Mouse (Mus musculus): ENCODE results near the gene Dnm3. TPM values are rescaled to one million over a fixed set of nuclear protein-coding genes. Genes with fewer than 3 reads are reported as not detected.
A peak's percentile ranks its signal among the peaks of the same experiment; 100 is the strongest.

Gene Dnm3
- polyA plus RNA-seq, 1 experiment from 2014 or later = 1.6 TPM

- H3K9me3 ChIP-seq (ENCODE audit: control insufficient read depth, low read length) = no peaks in the 10 kb centered on the region
- no peak overlapping the region for H3K27ac ChIP-seq (replicated peaks in 1 of 2; ENCODE audit: control insufficient read depth in 1 of 2, insufficient read depth in 1 of 2, low read depth in 2 of 2, low read length in 2 of 2)
- H3K9ac ChIP-seq (ENCODE audit: low read length) = no peak overlapping the region
- H3K4me2 ChIP-seq (ENCODE audit: low read length) = no peak overlapping the region
- no peaks in the 10 kb centered on the region for H3K36me3 ChIP-seq (ENCODE audit: control insufficient read depth, insufficient read depth, low read length)
- H3K27me3 ChIP-seq (ENCODE audit: control insufficient read depth, insufficient read depth, low read length) = no peaks in the 10 kb centered on the region
- no peak for ATAC-seq (ENCODE audit: insufficient number of reproducible peaks, insufficient read depth, low FRiP score, low read depth)
- no peak overlapping the region for H3K4me3 ChIP-seq (ENCODE audit: control insufficient read depth in 1 of 2, insufficient read depth in 1 of 2, low read depth in 1 of 2, low read length in 2 of 2)
- 17% methylated on average over 2 of the region's 2 CpGs for WGBS
- H3K4me1 ChIP-seq (ENCODE audit: control insufficient read depth in 2 of 2, insufficient read depth in 2 of 2, low read length in 2 of 2) = peaks cover 4% of the 10 kb centered on the region in 2 experiments; a peak in 3 of 4 replicates
Observed at GRCm38 (mm10) chr1:162243651-162243990, 234.2 kb downstream of the Dnm3 start.

GRCm38 (mm10) chr1:162242980-162243650 lies 234.7 kb downstream of the Dnm3 start:
- no peaks in the 10 kb centered on the region for H3K27me3 ChIP-seq (ENCODE audit: control insufficient read depth, insufficient read depth, low read length)
- H3K4me3 ChIP-seq (ENCODE audit: control insufficient read depth in 1 of 2, insufficient read depth in 1 of 2, low read depth in 1 of 2, low read length in 2 of 2) = no peak overlapping the region
- no peak overlapping the region for H3K4me2 ChIP-seq (ENCODE audit: low read length)
- no peak for ATAC-seq (ENCODE audit: insufficient number of reproducible peaks, insufficient read depth, low FRiP score, low read depth)
- no peak overlapping the region for H3K9ac ChIP-seq (ENCODE audit: low read length)
- H3K36me3 ChIP-seq (ENCODE audit: control insufficient read depth, insufficient read depth, low read length) = no peaks in the 10 kb centered on the region
- WGBS = 66% methylated on average over 7 of the region's 7 CpGs
- no peaks in the 10 kb centered on the region for H3K9me3 ChIP-seq (ENCODE audit: control insufficient read depth, low read length)
- peaks cover 4% of the 10 kb centered on the region in 2 experiments; a peak in 3 of 4 replicates for H3K4me1 ChIP-seq (ENCODE audit: control insufficient read depth in 2 of 2, insufficient read depth in 2 of 2, low read length in 2 of 2)
- no peak overlapping the region for H3K27ac ChIP-seq (replicated peaks in 1 of 2; ENCODE audit: control insufficient read depth in 1 of 2, insufficient read depth in 1 of 2, low read depth in 2 of 2, low read length in 2 of 2)

DNA sequence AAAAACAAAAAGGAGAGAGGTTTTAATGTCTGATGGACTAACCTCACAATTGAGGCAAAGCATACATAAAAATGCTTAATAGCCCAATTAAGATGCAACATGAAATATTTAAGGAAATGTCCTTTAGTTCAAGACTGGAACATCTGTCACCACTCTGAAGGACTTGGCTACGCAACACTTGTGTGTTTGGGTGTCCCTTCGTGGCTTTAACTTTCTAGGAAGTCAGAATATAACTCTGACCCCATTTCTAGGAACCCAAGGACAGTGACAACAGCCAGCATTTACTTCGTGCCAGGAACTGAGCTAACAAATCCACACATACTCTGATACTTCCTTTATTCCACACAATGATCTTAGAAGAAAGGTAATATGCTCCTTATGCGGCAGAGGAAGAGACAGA lies 237.1 kb downstream of the Dnm3 start:
- H3K36me3 ChIP-seq (ENCODE audit: control insufficient read depth, insufficient read depth, low read length) = no peaks in the 10 kb centered on the region
- no peak for ATAC-seq (ENCODE audit: insufficient number of reproducible peaks, insufficient read depth, low FRiP score, low read depth)
- 73% methylated on average over 4 of the region's 4 CpGs for WGBS
- H3K9ac ChIP-seq (ENCODE audit: low read length) = no peak overlapping the region
- no peak overlapping the region for H3K4me3 ChIP-seq (ENCODE audit: control insufficient read depth in 1 of 2, insufficient read depth in 1 of 2, low read depth in 1 of 2, low read length in 2 of 2)
- peaks cover 4% of the 10 kb centered on the region in 2 experiments; a peak in 3 of 4 replicates for H3K4me1 ChIP-seq (ENCODE audit: control insufficient read depth in 2 of 2, insufficient read depth in 2 of 2, low read length in 2 of 2)
- no peak overlapping the region for H3K27ac ChIP-seq (replicated peaks in 1 of 2; ENCODE audit: control insufficient read depth in 1 of 2, insufficient read depth in 1 of 2, low read depth in 2 of 2, low read length in 2 of 2)
- no peaks in the 10 kb centered on the region for H3K9me3 ChIP-seq (ENCODE audit: control insufficient read depth, low read length)
- no peaks in the 10 kb centered on the region for H3K27me3 ChIP-seq (ENCODE audit: control insufficient read depth, insufficient read depth, low read length)
- no peak overlapping the region for H3K4me2 ChIP-seq (ENCODE audit: low read length)

GRCm38 (mm10) chr1:162238646-162239045 lies 239.2 kb downstream of the Dnm3 start:
- no peak for ATAC-seq (ENCODE audit: insufficient number of reproducible peaks, insufficient read depth, low FRiP score, low read depth)
- 63% methylated on average over 3 of the region's 3 CpGs for WGBS
- H3K9ac ChIP-seq (ENCODE audit: low read length) = no peak overlapping the region

GRCm38 (mm10) chr1:162236624-162237159 lies 241.1 kb downstream of the Dnm3 start:
- H3K9ac ChIP-seq (ENCODE audit: low read length) = no peak overlapping the region
- H3K4me1 ChIP-seq (ENCODE audit: control insufficient read depth in 2 of 2, insufficient read depth in 2 of 2, low read length in 2 of 2) = no peaks in the 10 kb centered on the region
- no peaks in the 10 kb centered on the region for H3K36me3 ChIP-seq (ENCODE audit: control insufficient read depth, insufficient read depth, low read length)
- 80% methylated on average over 7 of the region's 7 CpGs for WGBS
- H3K4me3 ChIP-seq (ENCODE audit: control insufficient read depth in 1 of 2, insufficient read depth in 1 of 2, low read depth in 1 of 2, low read length in 2 of 2) = no peak overlapping the region
- H3K27ac ChIP-seq (replicated peaks in 1 of 2; ENCODE audit: control insufficient read depth in 1 of 2, insufficient read depth in 1 of 2, low read depth in 2 of 2, low read length in 2 of 2) = no peak overlapping the region
- no peak overlapping the region for H3K4me2 ChIP-seq (ENCODE audit: low read length)
- H3K9me3 ChIP-seq (ENCODE audit: control insufficient read depth, low read length) = no peaks in the 10 kb centered on the region
- no peaks in the 10 kb centered on the region for H3K27me3 ChIP-seq (ENCODE audit: control insufficient read depth, insufficient read depth, low read length)
- ATAC-seq (ENCODE audit: insufficient number of reproducible peaks, insufficient read depth, low FRiP score, low read depth) = no peak

More at GRCm38 (mm10) chr1:162238646-162239045, 239.2 kb downstream of the Dnm3 start:
- no peak overlapping the region for H3K27ac ChIP-seq (replicated peaks in 1 of 2; ENCODE audit: control insufficient read depth in 1 of 2, insufficient read depth in 1 of 2, low read depth in 2 of 2, low read length in 2 of 2)
- peaks cover under 1 to 4% of the 10 kb centered on the region in 2 experiments; a peak in 2 of 4 replicates for H3K4me1 ChIP-seq (ENCODE audit: control insufficient read depth in 2 of 2, insufficient read depth in 2 of 2, low read length in 2 of 2)
- no peaks in the 10 kb centered on the region for H3K27me3 ChIP-seq (ENCODE audit: control insufficient read depth, insufficient read depth, low read length)
- H3K4me2 ChIP-seq (ENCODE audit: low read length) = no peak overlapping the region
- H3K36me3 ChIP-seq (ENCODE audit: control insufficient read depth, insufficient read depth, low read length) = no peaks in the 10 kb centered on the region
- H3K4me3 ChIP-seq (ENCODE audit: control insufficient read depth in 1 of 2, insufficient read depth in 1 of 2, low read depth in 1 of 2, low read length in 2 of 2) = no peak overlapping the region
- no peaks in the 10 kb centered on the region for H3K9me3 ChIP-seq (ENCODE audit: control insufficient read depth, low read length)

- 52% methylated on average over 7 of the region's 7 CpGs for WGBS
- no peaks in the 10 kb centered on the region for H3K9me3 ChIP-seq (ENCODE audit: control insufficient read depth, low read length)
- H3K27ac ChIP-seq (replicated peaks in 1 of 2; ENCODE audit: control insufficient read depth in 1 of 2, insufficient read depth in 1 of 2, low read depth in 2 of 2, low read length in 2 of 2) = peak overlapping the region; percentile 24 to 27; a peak in 2 of 4 replicates
- H3K36me3 ChIP-seq (ENCODE audit: control insufficient read depth, insufficient read depth, low read length) = peaks cover 6% of the 10 kb centered on the region; the same call in 1 of the 2 replicates
- H3K9ac ChIP-seq (ENCODE audit: low read length) = no peak overlapping the region
- ATAC-seq (ENCODE audit: insufficient number of reproducible peaks, insufficient read depth, low FRiP score, low read depth) = no peak
- no peak overlapping the region for H3K4me2 ChIP-seq (ENCODE audit: low read length)
- H3K4me1 ChIP-seq (ENCODE audit: control insufficient read depth in 2 of 2, insufficient read depth in 2 of 2, low read length in 2 of 2) = peaks cover 3 to 8% of the 10 kb centered on the region in 2 experiments; a peak in 2 of 4 replicates
- H3K4me3 ChIP-seq (ENCODE audit: control insufficient read depth in 1 of 2, insufficient read depth in 1 of 2, low read depth in 1 of 2, low read length in 2 of 2) = no peak overlapping the region
- no peaks in the 10 kb centered on the region for H3K27me3 ChIP-seq (ENCODE audit: control insufficient read depth, insufficient read depth, low read length)
Observed at GRCm38 (mm10) chr1:162225621-162226147, 252.2 kb downstream of the Dnm3 start.

GRCm38 (mm10) chr1:162224817-162225605 lies 252.8 kb downstream of the Dnm3 start:
- no peak overlapping the region for H3K4me3 ChIP-seq (ENCODE audit: control insufficient read depth in 1 of 2, insufficient read depth in 1 of 2, low read depth in 1 of 2, low read length in 2 of 2)
- no peaks in the 10 kb centered on the region for H3K9me3 ChIP-seq (ENCODE audit: control insufficient read depth, low read length)
- H3K9ac ChIP-seq (ENCODE audit: low read length) = no peak overlapping the region
- ATAC-seq (ENCODE audit: insufficient number of reproducible peaks, insufficient read depth, low FRiP score, low read depth) = no peak
- peaks cover 6% of the 10 kb centered on the region; the same call in 1 of the 2 replicates for H3K36me3 ChIP-seq (ENCODE audit: control insufficient read depth, insufficient read depth, low read length)
- H3K4me2 ChIP-seq (ENCODE audit: low read length) = no peak overlapping the region
- H3K27me3 ChIP-seq (ENCODE audit: control insufficient read depth, insufficient read depth, low read length) = no peaks in the 10 kb centered on the region
- peak overlapping the region in 1 of 2 experiments; percentile 10; a peak in 1 of 4 replicates for H3K27ac ChIP-seq (replicated peaks in 1 of 2; ENCODE audit: control insufficient read depth in 1 of 2, insufficient read depth in 1 of 2, low read depth in 2 of 2, low read length in 2 of 2)
- peaks cover 3 to 8% of the 10 kb centered on the region in 2 experiments; a peak in 2 of 4 replicates for H3K4me1 ChIP-seq (ENCODE audit: control insufficient read depth in 2 of 2, insufficient read depth in 2 of 2, low read length in 2 of 2)
- 61% methylated on average over 10 of the region's 10 CpGs for WGBS
